Mouse (Mus musculus): ENCODE results near the gene A730049H05Rik. TPM values are rescaled to one million over a fixed set of nuclear protein-coding genes. Genes with fewer than 3 reads are reported as not detected.
A peak's percentile ranks its signal among the peaks of the same experiment; 100 is the strongest.

Gene A730049H05Rik
- polyA plus RNA-seq, 1 experiment from 2014 or later = 1.2 TPM

DNA sequence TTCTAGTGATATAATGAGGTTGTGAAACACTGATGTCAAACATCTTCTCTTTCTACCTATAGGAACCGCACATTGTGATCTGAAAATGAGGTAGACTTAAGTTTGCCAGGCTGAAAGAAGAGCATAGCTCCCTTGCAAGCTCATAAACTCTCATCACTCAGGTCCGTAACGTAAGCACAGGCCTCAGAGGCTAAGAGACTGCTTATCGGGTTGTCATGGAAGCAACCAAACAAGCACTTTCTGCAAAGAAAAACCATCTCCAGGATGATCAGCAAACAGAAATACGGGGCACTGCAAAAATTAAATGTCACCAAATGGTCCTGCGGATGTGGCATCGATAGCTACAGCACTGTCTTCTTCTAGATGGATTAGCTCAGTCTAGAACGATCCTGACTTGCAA is 29.6 kb downstream of the A730049H05Rik start:
- Histone ChIP-seq H3K36me3 (ENCODE audit: control insufficient read depth, insufficient read depth, low read length) (peaks cover 30% of the 10 kb centered on the region), H3K4me1 (ENCODE audit: control insufficient read depth, insufficient read depth, low read length) (0 out of 2 replicates have a peak, but pooled peaks cover 4% of the 10 kb centered on the region), H3K27ac (ENCODE audit: low read depth, low read length) (no peak overlapping the region), H3K4me3 (ENCODE audit: low read length) (no peak overlapping the region), H3K4me2 (replicated peaks; ENCODE audit: low read depth, low read length) (no peak overlapping the region), H3K9me3 (ENCODE audit: control insufficient read depth, low read length) (no peaks in the 10 kb centered on the region), H3K27me3 (ENCODE audit: control insufficient read depth, insufficient read depth, low read length) (no peaks in the 10 kb centered on the region), H3K9ac (ENCODE audit: low read depth, low read length) (no peak overlapping the region)
- 91% methylated on average over 8 of the region's 8 CpGs for WGBS
- ATAC-seq (ENCODE audit: low FRiP score, low TSS enrichment) = no peak

DNA sequence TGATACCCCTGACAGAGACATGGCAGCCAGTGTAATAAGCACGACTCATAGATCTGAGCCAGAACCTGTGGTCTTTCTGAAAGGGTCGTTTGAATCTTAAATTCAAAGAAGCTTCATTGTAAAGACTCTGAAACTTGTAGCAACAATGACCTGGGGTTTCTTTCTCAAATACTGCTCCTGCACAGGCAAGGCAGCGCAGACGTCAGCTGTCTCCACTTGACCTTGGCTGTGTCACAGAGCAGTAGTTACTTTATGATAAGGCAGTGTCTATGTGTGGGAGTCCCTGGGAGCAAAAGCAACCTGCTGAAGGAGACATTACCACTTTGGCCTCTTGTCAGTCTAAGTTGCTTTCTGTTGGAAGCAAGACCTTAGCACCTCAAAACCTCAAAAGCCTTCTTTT is 30.3 kb downstream of the A730049H05Rik start:
- Histone ChIP-seq H3K27ac (ENCODE audit: low read depth, low read length) (no peak overlapping the region), H3K9me3 (ENCODE audit: control insufficient read depth, low read length) (no peaks in the 10 kb centered on the region), H3K36me3 (ENCODE audit: control insufficient read depth, insufficient read depth, low read length) (peaks cover 30% of the 10 kb centered on the region), H3K9ac (ENCODE audit: low read depth, low read length) (no peak overlapping the region), H3K4me2 (replicated peaks; ENCODE audit: low read depth, low read length) (no peak overlapping the region), H3K4me3 (ENCODE audit: low read length) (no peak overlapping the region), H3K27me3 (ENCODE audit: control insufficient read depth, insufficient read depth, low read length) (no peaks in the 10 kb centered on the region), H3K4me1 (ENCODE audit: control insufficient read depth, insufficient read depth, low read length) (0 out of 2 replicates have a peak, but pooled peaks cover 4% of the 10 kb centered on the region)
- no peak for ATAC-seq (ENCODE audit: low FRiP score, low TSS enrichment)
- WGBS = 52% methylated on average over 4 of the region's 4 CpGs

DNA sequence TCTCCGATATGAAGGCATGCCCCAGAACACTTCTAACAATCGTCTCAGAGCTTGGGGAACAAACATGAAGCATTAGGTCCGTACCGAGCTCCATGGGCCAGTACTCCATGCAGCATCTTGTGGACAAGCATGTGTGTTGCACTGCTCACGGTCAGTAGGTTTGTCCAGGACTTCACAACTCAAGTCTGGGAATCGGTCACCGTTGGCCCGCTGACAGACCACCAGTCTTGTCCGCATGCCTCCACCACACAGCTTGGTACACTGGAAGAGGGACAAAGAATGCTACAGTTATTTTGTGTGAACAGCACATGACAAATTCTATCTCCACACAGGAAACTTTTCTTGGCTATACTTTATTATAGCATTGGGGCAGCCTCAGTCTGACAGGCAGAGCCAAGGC is 32.9 kb downstream of the A730049H05Rik start:
- Histone ChIP-seq H3K9ac (ENCODE audit: low read depth, low read length) (no peak overlapping the region), H3K4me1 (ENCODE audit: control insufficient read depth, insufficient read depth, low read length) (no peaks in the 10 kb centered on the region), H3K4me3 (ENCODE audit: low read length) (no peak overlapping the region), H3K36me3 (ENCODE audit: control insufficient read depth, insufficient read depth, low read length) (peaks cover 46% of the 10 kb centered on the region), H3K27ac (ENCODE audit: low read depth, low read length) (no peak overlapping the region), H3K9me3 (ENCODE audit: control insufficient read depth, low read length) (no peaks in the 10 kb centered on the region), H3K4me2 (replicated peaks; ENCODE audit: low read depth, low read length) (no peak overlapping the region), H3K27me3 (ENCODE audit: control insufficient read depth, insufficient read depth, low read length) (no peaks in the 10 kb centered on the region)
- no peak for ATAC-seq (ENCODE audit: low FRiP score, low TSS enrichment)
- 91% methylated on average over 9 of the region's 9 CpGs for WGBS

GRCm38 (mm10) chr6:92850250-92850649 is 34.0 kb downstream of the A730049H05Rik start:
- 55% methylated on average over 5 of the region's 5 CpGs for WGBS
- Histone ChIP-seq H3K4me3 (ENCODE audit: low read length) (no peak overlapping the region), H3K36me3 (ENCODE audit: control insufficient read depth, insufficient read depth, low read length) (peaks cover 48% of the 10 kb centered on the region), H3K4me1 (ENCODE audit: control insufficient read depth, insufficient read depth, low read length) (no peaks in the 10 kb centered on the region), H3K9ac (ENCODE audit: low read depth, low read length) (no peak overlapping the region), H3K27me3 (ENCODE audit: control insufficient read depth, insufficient read depth, low read length) (no peaks in the 10 kb centered on the region), H3K4me2 (replicated peaks; ENCODE audit: low read depth, low read length) (no peak overlapping the region), H3K9me3 (ENCODE audit: control insufficient read depth, low read length) (no peaks in the 10 kb centered on the region), H3K27ac (ENCODE audit: low read depth, low read length) (peak overlapping the region; percentile 25; the same call in 1 of the 2 replicates)
- peak; percentile 81 for ATAC-seq (ENCODE audit: low FRiP score, low TSS enrichment)

DNA sequence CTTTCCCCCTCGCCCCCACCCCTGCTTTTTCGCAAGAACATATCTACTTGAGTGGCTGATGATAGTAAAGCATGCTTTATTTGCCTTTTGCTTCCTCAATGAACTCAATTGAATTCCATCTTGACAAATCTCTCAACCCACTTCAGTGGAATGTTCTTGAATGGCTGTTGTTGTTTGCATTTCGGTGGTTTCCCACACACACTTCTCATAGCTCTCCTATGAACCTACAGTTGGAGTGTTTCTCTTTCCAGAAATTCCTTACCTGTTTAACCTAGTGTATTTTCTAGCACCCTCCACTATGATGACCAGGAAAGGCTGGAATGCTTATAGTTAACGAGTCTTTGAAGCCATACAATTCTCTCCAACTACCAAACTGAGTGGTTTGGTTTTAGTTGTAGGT is 38.6 kb downstream of the A730049H05Rik start:
- H3K9me3 ChIP-seq (ENCODE audit: control insufficient read depth, low read length) = no peaks in the 10 kb centered on the region
- no peak overlapping the region for H3K27ac ChIP-seq (ENCODE audit: low read depth, low read length)
- H3K9ac ChIP-seq (ENCODE audit: low read depth, low read length) = no peak overlapping the region
- WGBS = 86% methylated on average over 4 of the region's 4 CpGs
- H3K4me2 ChIP-seq (replicated peaks; ENCODE audit: low read depth, low read length) = no peak overlapping the region
- H3K4me1 ChIP-seq (ENCODE audit: control insufficient read depth, insufficient read depth, low read length) = peaks cover 7% of the 10 kb centered on the region; the same call in 1 of the 2 replicates
- H3K27me3 ChIP-seq (ENCODE audit: control insufficient read depth, insufficient read depth, low read length) = no peaks in the 10 kb centered on the region
- peaks cover 49% of the 10 kb centered on the region for H3K36me3 ChIP-seq (ENCODE audit: control insufficient read depth, insufficient read depth, low read length)
- H3K4me3 ChIP-seq (ENCODE audit: low read length) = no peak overlapping the region
- no peak for ATAC-seq (ENCODE audit: low FRiP score, low TSS enrichment)

- no peak overlapping the region for H3K27ac ChIP-seq (ENCODE audit: low read depth, low read length)
- peaks cover 57% of the 10 kb centered on the region for H3K36me3 ChIP-seq (ENCODE audit: control insufficient read depth, insufficient read depth, low read length)
- ATAC-seq (ENCODE audit: low FRiP score, low TSS enrichment) = no peak
- no peaks in the 10 kb centered on the region for H3K9me3 ChIP-seq (ENCODE audit: control insufficient read depth, low read length)
- no peak overlapping the region for H3K4me3 ChIP-seq (ENCODE audit: low read length)
- peaks cover 8% of the 10 kb centered on the region; the same call in 1 of the 2 replicates for H3K4me1 ChIP-seq (ENCODE audit: control insufficient read depth, insufficient read depth, low read length)
- WGBS = 90% methylated on average over 13 of the region's 13 CpGs
- H3K4me2 ChIP-seq (replicated peaks; ENCODE audit: low read depth, low read length) = no peak overlapping the region
- H3K9ac ChIP-seq (ENCODE audit: low read depth, low read length) = no peak overlapping the region
- H3K27me3 ChIP-seq (ENCODE audit: control insufficient read depth, insufficient read depth, low read length) = no peaks in the 10 kb centered on the region
Observed at GRCm38 (mm10) chr6:92857761-92858160, 41.5 kb downstream of the A730049H05Rik start.

GRCm38 (mm10) chr6:92858721-92859510 is 42.6 kb downstream of the A730049H05Rik start:
- no peak for ATAC-seq (ENCODE audit: low FRiP score, low TSS enrichment)
- H3K27ac ChIP-seq (ENCODE audit: low read depth, low read length) = no peak overlapping the region
- H3K9me3 ChIP-seq (ENCODE audit: control insufficient read depth, low read length) = no peaks in the 10 kb centered on the region
- no peak overlapping the region for H3K9ac ChIP-seq (ENCODE audit: low read depth, low read length)
- no peaks in the 10 kb centered on the region for H3K27me3 ChIP-seq (ENCODE audit: control insufficient read depth, insufficient read depth, low read length)
- peaks cover 60% of the 10 kb centered on the region for H3K36me3 ChIP-seq (ENCODE audit: control insufficient read depth, insufficient read depth, low read length)
- WGBS = 77% methylated on average over 12 of the region's 12 CpGs
- peaks cover 8% of the 10 kb centered on the region; the same call in 1 of the 2 replicates for H3K4me1 ChIP-seq (ENCODE audit: control insufficient read depth, insufficient read depth, low read length)
- no peak overlapping the region for H3K4me2 ChIP-seq (replicated peaks; ENCODE audit: low read depth, low read length)
- no peak overlapping the region for H3K4me3 ChIP-seq (ENCODE audit: low read length)

DNA sequence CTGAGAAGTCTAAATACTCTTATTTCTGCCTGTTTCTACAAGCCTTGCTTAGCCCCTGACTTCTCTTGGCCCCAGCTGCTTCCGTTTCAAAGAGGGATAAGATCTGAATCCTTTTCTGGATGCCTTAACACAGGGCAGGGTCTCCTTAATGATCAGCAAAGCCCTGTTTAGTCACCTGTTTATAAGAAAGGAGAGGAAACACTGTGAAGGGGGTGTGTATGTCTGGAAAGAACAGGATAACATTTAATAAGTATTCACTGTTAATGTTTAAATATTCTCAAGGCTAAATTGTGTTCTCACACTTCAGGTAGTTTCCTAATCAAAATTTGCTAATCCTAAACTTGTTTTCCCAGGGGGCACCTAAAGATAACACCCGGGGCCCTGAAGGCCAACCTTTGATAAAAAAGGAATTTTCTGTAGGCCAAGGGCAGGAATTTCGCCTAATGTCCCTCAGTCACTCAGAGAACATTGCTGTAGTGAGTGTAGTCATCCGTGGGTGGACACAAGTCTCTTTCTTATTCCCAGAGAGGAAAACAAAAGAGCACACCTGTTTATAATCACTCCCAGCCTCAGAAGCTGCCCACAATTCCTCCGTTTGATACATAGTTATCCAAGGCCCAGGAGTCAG is 44.1 kb downstream of the A730049H05Rik start:
- Histone ChIP-seq H3K4me3 (ENCODE audit: low read length) (no peak overlapping the region), H3K27me3 (ENCODE audit: control insufficient read depth, insufficient read depth, low read length) (no peaks in the 10 kb centered on the region), H3K4me2 (replicated peaks; ENCODE audit: low read depth, low read length) (no peak overlapping the region), H3K9ac (ENCODE audit: low read depth, low read length) (no peak overlapping the region), H3K4me1 (ENCODE audit: control insufficient read depth, insufficient read depth, low read length) (peaks cover 8% of the 10 kb centered on the region; the same call in 1 of the 2 replicates), H3K36me3 (ENCODE audit: control insufficient read depth, insufficient read depth, low read length) (peaks cover 58% of the 10 kb centered on the region), H3K9me3 (ENCODE audit: control insufficient read depth, low read length) (no peaks in the 10 kb centered on the region), H3K27ac (ENCODE audit: low read depth, low read length) (peak overlapping the region; percentile 42; the same call in 1 of the 2 replicates)
- WGBS = 71% methylated on average over 5 of the region's 5 CpGs
- no peak for ATAC-seq (ENCODE audit: low FRiP score, low TSS enrichment)

GRCm38 (mm10) chr6:92862599-92862998 is 46.3 kb downstream of the A730049H05Rik start:
- no peaks in the 10 kb centered on the region for H3K9me3 ChIP-seq (ENCODE audit: control insufficient read depth, low read length)
- peaks cover 62% of the 10 kb centered on the region for H3K36me3 ChIP-seq (ENCODE audit: control insufficient read depth, insufficient read depth, low read length)
- no peak overlapping the region for H3K4me2 ChIP-seq (replicated peaks; ENCODE audit: low read depth, low read length)
- H3K9ac ChIP-seq (ENCODE audit: low read depth, low read length) = no peak overlapping the region
- no peak overlapping the region for H3K4me3 ChIP-seq (ENCODE audit: low read length)
- H3K27ac ChIP-seq (ENCODE audit: low read depth, low read length) = no peak overlapping the region
- no peaks in the 10 kb centered on the region for H3K27me3 ChIP-seq (ENCODE audit: control insufficient read depth, insufficient read depth, low read length)
- ATAC-seq (ENCODE audit: low FRiP score, low TSS enrichment) = no peak
- 87% methylated on average over 9 of the region's 9 CpGs for WGBS
- 0 out of 2 replicates have a peak, but pooled peaks cover 3% of the 10 kb centered on the region for H3K4me1 ChIP-seq (ENCODE audit: control insufficient read depth, insufficient read depth, low read length)
